Mouse (Mus musculus): ENCODE data around the gene Vmn2r118. TPM values are rescaled to one million over a fixed set of nuclear protein-coding genes. Genes with fewer than 3 reads are reported as not detected.

Vmn2r118 gene
- not detected in 2 replicates for polyA plus RNA-seq (2012; rRNA removed)

GRCm38 (mm10) chr17:55625092-55625491 is at the start of gene Vmn2r118:
Gene Vmn2r118, minus strand, starts transcription at chr17:55625192.
- DNase-seq (ENCODE audit: low read depth, low spot score), result no peak
- 87% methylated on average over 3 of the region's 3 CpGs for WGBS

DNA sequence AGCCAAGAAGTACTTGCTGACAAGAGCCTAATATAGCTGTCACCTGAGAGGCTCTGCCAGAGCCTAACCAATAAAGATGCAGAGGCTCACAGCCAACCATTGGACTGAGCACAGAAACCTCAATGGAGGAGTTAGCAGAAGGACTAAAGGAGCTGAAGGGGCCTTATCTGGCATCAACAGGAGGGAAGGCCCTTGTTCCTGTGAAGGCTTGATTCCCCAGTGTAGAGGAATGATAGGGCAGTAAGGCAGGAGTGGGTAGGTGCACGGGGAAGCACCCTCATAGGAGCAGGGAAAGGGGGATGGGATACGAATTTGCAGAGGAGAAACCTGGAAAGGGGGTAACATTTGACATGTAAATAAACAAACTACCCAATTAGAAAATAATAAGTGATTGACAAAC is 36.1 kb upstream of the Vmn2r118 start:
- no peak for DNase-seq (ENCODE audit: low read depth, low spot score)
- 90% methylated on average over 2 of the region's 2 CpGs for WGBS

DNA sequence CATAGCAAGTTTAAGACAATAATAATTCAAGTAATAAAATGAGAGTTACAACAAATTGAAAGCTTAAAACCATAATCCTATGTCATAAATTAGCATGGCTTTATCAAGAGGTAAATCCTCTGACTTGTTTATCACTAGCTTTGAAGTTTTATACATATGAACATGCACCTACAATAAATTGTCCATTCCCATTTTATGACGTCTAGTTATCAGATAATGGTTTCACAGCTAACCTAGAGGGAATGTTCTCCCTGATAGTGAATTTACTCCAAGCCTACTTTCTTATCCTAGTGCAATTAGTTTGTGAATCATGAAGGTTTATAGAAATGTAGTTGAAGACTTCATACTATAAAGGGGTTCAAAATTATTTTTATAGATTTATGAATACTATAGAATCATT is 34.2 kb downstream of the Vmn2r118 start:
- no peak for DNase-seq (ENCODE audit: low read depth, low spot score)
- 31% methylated on average over 1 of the region's 1 CpGs for WGBS

GRCm38 (mm10) chr17:55561774-55562173 is 63.2 kb downstream of the Vmn2r118 start:
- 61% methylated on average over 2 of the region's 2 CpGs for WGBS
- DNase-seq (ENCODE audit: low read depth, low spot score), result no peak

GRCm38 (mm10) chr17:55548476-55548875 is 76.5 kb downstream of the Vmn2r118 start:
- DNase-seq (ENCODE audit: low read depth, low spot score), result no peak
- WGBS, result 60% methylated on average over 1 of the region's 1 CpGs

Other genes with a start within 250 kb of the Vmn2r118 start
- 0.01 and 0.04 TPM in 2 replicates for gene St6gal2, start 179.8 kb downstream of the Vmn2r118 start, polyA plus RNA-seq (2012; rRNA removed)
- gene Pot1b, start 87.4 kb upstream of the Vmn2r118 start, polyA plus RNA-seq (2012; rRNA removed), result 2.4 and 3.9 TPM in 2 replicates
- 0.41 and 1.1 TPM in 2 replicates for gene Adgre4, start 124.8 kb upstream of the Vmn2r118 start, polyA plus RNA-seq (2012; rRNA removed)